Mouse (Mus musculus) kidney, adult 2 months (tissue): ENCODE measurements around the gene Kcnk7. TPM values are rescaled to one million over a fixed set of nuclear protein-coding genes. Genes with fewer than 3 reads are reported as not detected.

ENCODE experiments used
- DNase-seq: peaks from one replicate; pipeline ENCODE4 v3.0.0; 2021
- H3K27ac ChIP-seq: fragments of 200-500 bp; 2 replicates; pipeline ENCODE4 v1.5.1; 2012; ENCODE audit warnings: low read depth, low read length, control low read depth, inconsistent platforms; ENCODE audit not compliant: insufficient read depth
- H3K27me3 ChIP-seq: fragments of 200-500 bp; replicated peaks from 2 replicates; pipeline ENCODE4 v1.6.1; 2012; ENCODE audit warnings: mild to moderate bottlenecking, moderate library complexity, low read length, inconsistent platforms; ENCODE audit not compliant: control insufficient read depth, insufficient read depth
- H3K36me3 ChIP-seq: fragments of 200-500 bp; 2 replicates; pipeline ENCODE4 v1.6.1; 2012; ENCODE audit warnings: mild to moderate bottlenecking, moderate library complexity, low read length, inconsistent platforms; ENCODE audit not compliant: control insufficient read depth, insufficient read depth
- H3K4me1 ChIP-seq: fragments of 200-500 bp; 2 replicates; pipeline ENCODE4 v1.6.1; 2011; ENCODE audit warnings: low read length; ENCODE audit not compliant: control insufficient read depth, insufficient read depth
- H3K4me3 ChIP-seq: fragments of 200-500 bp; 2 replicates; pipeline ENCODE4 v1.5.1; 2011; ENCODE audit warnings: mild to moderate bottlenecking, low read depth, low read length, control low read depth; ENCODE audit not compliant: insufficient read depth
- CTCF ChIP-seq: fragments of 200-500 bp; conservative IDR thresholded peaks from 2 replicates; pipeline ENCODE4 v1.5.1; 2011; ENCODE audit warnings: low read depth, mild to moderate bottlenecking, control low read depth, low read length, moderate library complexity, mixed read lengths; ENCODE audit not compliant: insufficient read depth, insufficient read length
- POLR2A ChIP-seq: fragments of 200-500 bp; IDR thresholded peaks from one replicate; pipeline ENCODE4 v1.6.1; 2011; ENCODE audit warnings: low read depth, low read length, control low read depth
- WGBS: fragments of 180-500 bp; shearing (Covaris S2); methylation state at CpG from one replicate; pipeline ENCODE4 v1.1.7; 2018; 5-methylcytosine and 5-hydroxymethylcytosine counted together
- polyA plus RNA-seq: library from polyadenylated mRNA; depleted of rRNA; stranded (reverse); fragments of >200 nt; gene quantifications from 2 replicates; pipeline ENCODE4 v1.2.3, GENCODE M21; 2012

The Kcnk7 gene
- polyA plus RNA-seq, 1 experiment = 0.13 TPM

DNA sequence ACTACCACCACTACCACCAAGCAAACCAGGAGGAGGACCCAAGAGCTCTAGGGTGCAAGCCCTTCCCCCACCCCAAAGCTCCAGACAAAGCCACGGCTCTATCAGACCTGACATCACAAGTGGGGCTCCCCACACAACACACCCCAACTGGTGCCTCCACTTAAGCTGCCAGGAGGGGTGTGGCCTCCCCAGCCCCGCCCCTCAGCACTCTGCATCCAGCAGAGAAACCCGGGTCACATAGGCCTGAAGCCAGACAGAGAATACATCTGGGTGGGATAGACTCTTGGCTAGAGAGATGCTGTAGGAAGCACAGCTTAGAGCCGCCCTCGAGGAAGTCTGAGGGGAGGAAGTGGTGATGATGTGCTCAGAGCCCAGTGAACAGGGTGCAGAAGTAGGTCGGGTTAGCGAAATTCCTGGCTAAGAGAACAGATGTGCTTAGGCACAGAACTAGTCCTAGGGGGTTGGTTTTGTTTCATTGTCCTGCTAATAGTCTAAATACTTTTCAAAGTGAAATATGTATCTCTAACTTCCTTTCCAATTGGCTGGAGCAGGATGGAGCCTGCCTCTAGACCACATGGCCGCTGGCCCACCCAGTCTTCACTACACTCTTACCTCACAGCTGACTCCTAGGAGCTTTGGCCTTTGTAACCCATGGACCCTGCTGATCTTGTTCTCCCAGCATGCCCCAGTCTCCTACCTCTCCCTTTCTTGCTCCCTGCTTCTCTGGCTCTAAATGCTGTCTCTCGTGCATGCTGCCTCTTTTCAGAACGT is 819 bp downstream of the Kcnk7 start:
- DNase-seq = no peak
- TF ChIP-seq POLR2A (no peak), CTCF (no peak)
- Histone ChIP-seq H3K36me3 (peaks cover 1% of the 10 kb centered on the region; the same call in 1 of the 2 replicates), H3K4me1 (no peaks in the 10 kb centered on the region), H3K4me3 (no peak overlapping the region), H3K27ac (no peak overlapping the region), H3K27me3 (no peaks in the 10 kb centered on the region)
- WGBS = 45% methylated on average over 10 of the region's 10 CpGs

DNA sequence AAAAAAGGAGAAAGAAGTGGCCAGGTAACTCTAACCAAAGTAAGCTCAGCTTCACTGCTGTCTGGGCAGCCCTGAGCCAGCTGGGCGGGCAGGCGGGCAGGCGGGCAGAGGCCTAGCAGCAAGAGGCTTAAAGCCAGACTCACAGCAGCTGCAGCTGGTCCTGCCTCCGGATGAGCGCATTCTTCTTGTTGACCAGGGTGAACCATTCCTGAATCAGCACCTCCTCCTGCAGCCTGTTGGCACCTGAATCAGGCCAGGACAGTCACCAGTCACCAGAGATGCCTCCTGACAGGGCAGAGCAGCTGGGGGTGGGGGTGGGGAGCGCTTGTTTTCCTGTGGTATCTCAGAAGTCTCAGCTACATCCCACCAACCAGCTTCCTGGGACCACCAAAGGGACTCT is 5.9 kb downstream of the Kcnk7 start:
- no peak for TF ChIP-seq CTCF
- no peak for TF ChIP-seq POLR2A
- Histone ChIP-seq H3K4me3 (no peak overlapping the region), H3K4me1 (peaks cover 3% of the 10 kb centered on the region; the same call in 1 of the 2 replicates), H3K27me3 (no peaks in the 10 kb centered on the region), H3K27ac (no peak overlapping the region), H3K36me3 (no peaks in the 10 kb centered on the region)
- DNase-seq = no peak
- 91% methylated on average over 6 of the region's 6 CpGs for WGBS

DNA sequence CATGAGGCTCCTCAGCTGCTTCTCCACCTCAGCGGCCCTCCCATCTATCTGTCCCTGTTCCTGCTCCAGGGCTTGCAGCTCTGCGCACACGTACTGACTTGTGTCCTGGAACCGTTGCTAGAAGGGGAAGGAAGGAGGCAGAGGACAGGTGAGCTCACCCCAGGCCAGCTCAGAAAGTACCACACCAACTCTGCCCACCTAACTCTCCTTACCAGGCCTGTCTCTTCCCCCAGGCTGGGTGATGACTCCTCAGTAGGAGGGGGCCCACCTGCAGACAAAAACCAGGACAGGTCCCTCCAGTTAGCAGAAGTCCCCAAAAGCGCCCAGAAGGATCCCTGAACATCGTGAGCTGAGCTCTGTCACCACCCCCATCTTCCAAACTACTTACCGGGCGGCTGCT is 6.4 kb downstream of the Kcnk7 start:
- no peak overlapping the region for H3K27ac ChIP-seq
- TF ChIP-seq POLR2A (no peak), CTCF (no peak)
- DNase-seq = no peak
- no peaks in the 10 kb centered on the region for H3K36me3 ChIP-seq
- H3K27me3 ChIP-seq = no peaks in the 10 kb centered on the region
- no peak overlapping the region for H3K4me3 ChIP-seq
- H3K4me1 ChIP-seq = peaks cover 3% of the 10 kb centered on the region; the same call in 1 of the 2 replicates
- WGBS = 91% methylated on average over 8 of the region's 8 CpGs

DNA sequence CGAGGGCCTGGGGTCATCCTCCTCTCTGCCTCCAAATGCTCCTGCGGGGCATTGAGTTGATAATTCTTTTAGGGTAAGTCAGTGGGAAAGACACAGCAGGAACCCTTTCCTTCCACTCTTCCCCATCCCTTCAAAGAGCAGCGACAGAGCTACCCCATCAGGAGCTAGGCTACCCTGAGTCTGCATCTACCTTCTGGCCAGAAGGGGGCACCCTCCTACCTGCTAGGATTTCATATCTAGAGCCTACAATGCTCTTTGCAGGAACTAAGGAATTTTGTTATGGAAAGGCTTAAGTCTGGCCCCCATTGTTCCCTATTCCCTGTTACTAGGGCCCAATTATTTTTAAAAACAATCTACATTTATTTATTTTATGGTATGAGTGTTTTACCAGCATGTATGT is 7.1 kb downstream of the Kcnk7 start:
- 24% methylated on average over 3 of the region's 3 CpGs for whole genome bisulfite sequencing
- no peaks in the 10 kb centered on the region for H3K36me3 ChIP-seq

DNA sequence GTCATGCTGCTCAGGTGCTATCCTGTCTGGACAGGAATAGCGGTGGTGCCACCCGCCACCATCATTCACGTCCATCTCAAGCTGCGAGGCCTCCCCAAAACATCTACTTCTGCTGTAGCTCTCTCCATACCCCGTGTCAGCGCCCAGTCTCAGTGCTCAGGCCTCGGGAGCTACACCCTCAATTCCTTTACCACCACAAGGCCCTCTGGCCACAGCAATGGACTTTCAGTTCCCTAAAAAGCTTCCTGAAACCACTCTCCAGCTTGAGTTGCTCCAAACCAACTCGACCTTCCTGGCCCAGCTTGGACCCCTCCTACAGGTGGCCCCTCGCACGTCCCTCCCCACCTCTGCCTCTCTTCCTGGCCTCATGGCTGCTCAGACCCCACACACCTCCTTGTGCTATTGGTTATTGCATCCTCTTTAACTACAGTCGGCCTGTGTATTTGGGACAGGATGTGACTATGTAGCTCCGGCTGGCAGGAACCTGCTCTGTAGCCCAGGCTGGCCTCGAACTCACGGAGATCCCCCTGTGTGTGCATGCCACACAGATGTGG is 7.8 kb downstream of the Kcnk7 start:
- Histone ChIP-seq H3K27me3 (no peaks in the 10 kb centered on the region), H3K4me3 (no peak overlapping the region), H3K36me3 (no peaks in the 10 kb centered on the region), H3K27ac (no peak overlapping the region), H3K4me1 (peaks cover 3% of the 10 kb centered on the region; the same call in 1 of the 2 replicates)
- TF ChIP-seq CTCF (no peak), POLR2A (no peak)
- 87% methylated on average over 14 of the region's 14 CpGs for WGBS
- DNase-seq = no peak

More for the DNA sequence above, 7.1 kb downstream of the Kcnk7 start:
- peaks cover 3% of the 10 kb centered on the region; the same call in 1 of the 2 replicates for H3K4me1 ChIP-seq
- no peak overlapping the region for H3K4me3 ChIP-seq
- no peak overlapping the region for H3K27ac ChIP-seq
- peak; percentile 89 for TF ChIP-seq CTCF
- no peak for TF ChIP-seq POLR2A
- peak; percentile 87 for DNase-seq
- H3K27me3 ChIP-seq = no peaks in the 10 kb centered on the region

DNA sequence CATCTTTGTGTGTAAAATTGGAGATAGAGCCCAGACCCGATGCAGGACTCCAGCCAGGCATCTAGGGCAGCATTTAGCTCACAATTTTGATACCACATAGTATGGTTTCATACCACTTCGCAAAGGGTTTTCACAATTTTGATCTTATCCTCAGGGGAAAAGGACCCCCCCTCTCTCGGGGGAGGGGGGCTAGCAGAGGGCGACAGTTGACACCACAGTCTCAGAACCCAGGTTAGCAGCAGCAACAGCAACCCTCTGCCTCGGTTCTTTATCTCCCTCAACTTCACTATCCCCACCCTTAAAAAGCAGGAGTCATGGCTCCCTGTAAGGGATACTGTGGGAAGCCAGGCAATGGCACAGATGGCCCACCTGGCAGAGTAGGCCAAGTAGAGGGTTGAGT is 9.1 kb downstream of the Kcnk7 start:
- 63% methylated on average over 5 of the region's 5 CpGs for WGBS
- no peak for DNase-seq
- H3K36me3 ChIP-seq = no peaks in the 10 kb centered on the region
- no peak overlapping the region for H3K27ac ChIP-seq
- peaks cover 3% of the 10 kb centered on the region; the same call in 1 of the 2 replicates for H3K4me1 ChIP-seq
- TF ChIP-seq POLR2A (no peak), CTCF (no peak)
- no peaks in the 10 kb centered on the region for H3K27me3 ChIP-seq
- H3K4me3 ChIP-seq = no peak overlapping the region

DNA sequence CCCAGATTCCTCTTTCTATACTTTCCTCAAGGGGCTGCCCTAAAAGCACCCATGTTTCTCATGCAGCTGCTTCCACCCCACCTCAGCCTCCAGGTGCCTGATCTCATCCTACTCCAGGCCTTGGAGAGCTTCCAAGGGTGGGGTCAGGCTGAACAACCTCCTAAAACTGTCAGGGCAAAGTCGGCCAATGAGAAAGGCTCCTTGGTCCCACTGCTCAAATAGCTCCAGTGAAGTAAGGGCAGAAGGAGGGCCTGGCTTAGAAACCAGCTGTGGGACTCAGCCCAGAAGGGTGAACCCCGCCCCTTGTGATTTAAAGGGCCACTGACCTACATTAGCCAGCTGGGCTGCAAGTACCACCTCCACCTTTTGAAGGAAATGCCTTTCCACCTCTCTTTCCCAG is 9.6 kb downstream of the Kcnk7 start:
- Histone ChIP-seq H3K4me3 (no peak overlapping the region), H3K27ac (no peak overlapping the region), H3K36me3 (no peaks in the 10 kb centered on the region), H3K27me3 (no peaks in the 10 kb centered on the region), H3K4me1 (peaks cover 3% of the 10 kb centered on the region; the same call in 1 of the 2 replicates)
- DNase-seq = peak; percentile 85
- 7% methylated on average over 2 of the region's 2 CpGs for WGBS
- no peak for TF ChIP-seq CTCF
- TF ChIP-seq POLR2A = no peak
